Mouse (Mus musculus) liver, embryonic 14 days (tissue): ENCODE measurements around the gene Slco2a1. TPM values are rescaled to one million over a fixed set of nuclear protein-coding genes. Genes with fewer than 3 reads are reported as not detected.

ENCODE experiments used
- polyA plus RNA-seq: library from polyadenylated mRNA; depleted of rRNA; stranded (reverse); fragments of >200 nt; gene quantifications from 2 replicates; pipeline ENCODE4 v1.2.3, GENCODE M21; 2012; rRNA removed

Slco2a1 gene
- polyA plus RNA-seq = 1.5 and 1.9 TPM in 2 replicates

DNA sequence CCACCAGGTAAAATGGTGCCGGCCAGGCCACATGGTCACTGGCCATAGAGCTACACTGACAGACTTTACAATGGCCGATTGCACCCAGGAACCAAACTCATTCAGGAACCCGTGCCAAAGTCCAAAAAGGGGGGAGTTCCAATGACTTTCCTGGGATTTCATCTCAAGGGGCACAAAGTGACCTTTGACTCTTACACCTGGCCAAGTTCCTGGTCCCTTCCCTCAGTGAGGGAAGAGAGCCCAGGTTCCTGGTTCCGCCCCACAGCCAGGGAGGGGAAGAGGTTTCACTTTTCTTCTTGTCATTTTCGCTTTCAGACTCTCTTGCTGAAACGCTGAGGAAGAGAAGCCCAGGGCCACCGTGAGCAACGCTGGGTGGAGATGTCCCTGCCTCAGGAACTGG lies at the start of gene Slco2a1:
Gene Slco2a1 (plus strand): TSS at position 251 of the 400 bp plus-strand sequence.

DNA sequence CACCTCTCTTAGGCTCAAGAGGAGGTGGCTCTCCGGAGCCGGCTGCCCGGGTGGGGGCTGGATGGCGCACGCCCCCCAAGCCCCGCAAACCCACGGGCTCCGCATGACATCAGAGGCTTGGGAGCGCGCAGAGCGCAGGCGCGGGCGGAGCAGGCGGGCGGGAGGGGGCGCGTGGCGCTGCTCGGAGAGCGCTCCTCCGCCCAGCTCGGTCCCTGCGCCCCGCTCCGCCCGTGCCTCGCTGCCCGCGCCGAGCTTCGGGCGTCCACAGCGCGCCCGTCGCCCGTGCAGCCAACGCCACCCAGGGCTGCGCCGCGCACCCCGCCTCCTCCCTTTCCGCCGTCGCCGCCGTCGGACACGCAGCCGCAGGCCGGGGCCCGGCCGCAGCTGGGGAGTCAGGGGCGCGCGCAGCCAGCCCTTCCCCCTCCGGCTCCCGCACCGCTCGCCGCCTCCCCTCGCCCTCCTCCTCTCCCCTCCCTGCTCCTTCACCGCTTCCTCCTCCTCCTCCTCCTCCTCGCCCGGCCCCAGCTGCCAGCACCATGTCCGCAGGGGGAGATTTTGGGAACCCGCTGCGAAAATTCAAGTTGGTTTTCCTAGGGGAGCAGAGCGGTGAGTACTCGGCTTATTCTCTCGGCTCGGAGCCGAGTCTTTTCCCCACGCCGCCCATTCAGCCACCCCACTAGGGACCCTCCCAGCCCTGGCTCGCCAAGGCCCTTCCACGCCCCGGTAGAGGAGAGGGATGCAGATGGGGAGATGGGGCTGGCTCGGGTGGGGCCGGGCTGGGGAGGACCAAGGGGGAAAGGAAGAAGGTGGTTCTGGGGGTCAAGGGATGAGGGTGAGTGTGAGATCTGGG lies 123.3 kb downstream of the Slco2a1 start, which contains the start of gene Rab6b:
Gene Rab6b (plus strand): TSS at position 167 of the 850 bp plus-strand sequence.

Other genes with a start within 250 kb of the Slco2a1 start
- 9.9 and 11.3 TPM in 2 replicates for gene Ryk, start 153.8 kb upstream of the Slco2a1 start, polyA plus RNA-seq
- gene Rab6b, start 123.1 kb downstream of the Slco2a1 start, polyA plus RNA-seq = 0.12 and 0.16 TPM in 2 replicates
- 15.6 and 16.1 TPM in 2 replicates for gene Srprb, start 213.4 kb downstream of the Slco2a1 start, polyA plus RNA-seq
- gene Gm20425, start 241.6 kb downstream of the Slco2a1 start, polyA plus RNA-seq = 0.09 and 0.35 TPM in 2 replicates
- 2,120 and 2,385 TPM in 2 replicates for gene Trf, start 241.7 kb downstream of the Slco2a1 start, polyA plus RNA-seq